Mouse (Mus musculus): ENCODE data around the gene Zfp983.

- no peak for TF ChIP-seq CTCF (IDR thresholded peaks at IDR 0.05; ENCODE audit: control insufficient read depth, insufficient read depth, low read length)
- no peak for TF ChIP-seq POLR2A (IDR thresholded peaks at IDR 0.05; ENCODE audit: borderline replicate concordance, control insufficient read depth, low read depth, low read length)
Measured at GRCm38 (mm10) chr17:21691560-21691959, 41.1 kb downstream of the Zfp983 start, which contains the start of gene Gm10226.
